Mouse (Mus musculus): Measurements from ENCODE around the gene Pgm1.

DNA sequence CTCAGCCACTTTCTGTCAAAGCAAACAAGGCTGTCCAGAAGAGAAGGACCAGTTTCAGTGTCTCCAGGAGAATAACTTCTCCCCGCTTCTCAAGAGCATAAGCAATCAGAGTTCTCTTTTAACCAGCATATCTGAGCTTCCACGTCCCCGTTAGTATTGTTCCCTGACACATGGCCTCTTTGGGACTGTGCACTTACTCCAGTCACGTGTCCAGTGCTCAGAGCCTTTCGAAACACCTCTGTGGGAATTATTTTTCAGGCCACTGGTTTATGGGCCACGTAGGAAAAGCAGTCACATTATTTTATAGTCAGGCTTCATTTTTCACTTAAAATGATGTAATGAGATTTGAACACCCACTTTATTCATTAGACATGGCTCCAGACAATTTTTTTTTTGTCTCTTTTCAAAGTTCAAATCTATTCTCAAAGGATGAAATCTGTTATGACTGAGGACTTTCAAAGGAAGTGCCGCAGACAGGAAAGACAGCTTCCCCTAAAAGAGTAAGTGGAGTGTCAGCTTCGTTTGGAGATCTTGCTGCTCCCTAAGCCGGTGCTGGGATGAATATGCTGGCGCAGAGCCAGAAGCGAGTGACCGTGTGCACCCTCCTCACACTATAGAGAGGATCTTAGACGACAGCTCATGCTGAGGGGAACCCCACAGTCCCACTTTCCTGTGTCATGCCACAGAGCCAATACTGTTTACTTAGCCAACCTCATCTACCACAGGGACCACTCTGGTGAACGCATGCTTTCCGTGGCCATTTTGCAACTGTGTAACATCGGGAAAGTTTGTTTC lies 10.7 kb downstream of the Pgm1 start:
- no peak for TF ChIP-seq CTCF (IDR thresholded peaks at IDR 0.05)
- no peak for TF ChIP-seq EP300 (IDR thresholded peaks at IDR 0.05)
